Mouse (Mus musculus) A20 (cell line): ENCODE measurements around the gene Tbl2.

Experiments
- DNase-seq: peaks from one replicate; pipeline ENCODE4 v3.0.0-alpha.2; 2011; ENCODE audit warnings: low read depth, low spot score

Tbl2 gene

GRCm38 (mm10) chr5:135186231-135186620, 36.8 kb downstream of the Tbl2 start:
- DNase-seq = no peak

DNA sequence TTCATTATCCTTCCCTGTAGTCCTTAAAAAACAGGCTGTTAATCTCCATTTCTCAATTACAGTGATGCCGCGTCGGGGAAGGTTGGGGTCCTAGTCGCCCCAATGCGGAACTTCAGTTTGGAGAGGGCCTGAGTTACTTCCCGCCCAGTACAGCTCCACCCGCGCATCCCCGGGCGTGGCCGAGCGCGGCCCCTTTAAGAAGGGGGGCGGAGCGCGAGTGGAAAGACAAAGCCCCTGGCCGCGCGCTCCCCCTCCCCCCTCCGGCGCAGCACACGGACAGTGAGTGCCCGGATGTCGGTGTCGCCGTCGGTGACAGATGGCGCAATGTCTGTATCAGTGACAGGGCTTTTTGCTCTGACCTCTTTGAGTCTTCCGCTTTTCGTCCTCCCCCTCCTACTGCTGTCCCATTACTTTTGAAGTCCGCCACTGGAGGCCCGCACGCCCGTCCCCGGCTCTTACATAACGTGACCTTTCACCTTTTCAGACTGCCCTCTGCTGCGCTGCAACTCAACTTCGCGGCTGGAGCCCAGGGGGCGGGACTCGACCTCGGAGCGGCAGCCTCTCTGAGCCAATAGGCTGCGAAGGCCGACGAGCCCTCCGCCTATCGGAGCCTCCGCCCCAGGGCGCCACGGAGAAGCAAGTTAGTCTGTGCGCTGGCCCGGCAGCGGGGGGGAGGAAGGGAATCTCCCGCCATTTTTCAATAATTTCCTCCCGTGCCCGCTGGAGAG, 37.3 kb downstream of the Tbl2 start, which contains the start of gene Baz1b:
Gene Baz1b (plus strand): TSS at position 644 of the 728 bp plus-strand sequence.
- peak; percentile 99 for DNase-seq

- no peak for DNase-seq
These were observed 38.1 kb downstream of the Tbl2 start for GRCm38 (mm10) chr5:135187349-135188213.

DNA sequence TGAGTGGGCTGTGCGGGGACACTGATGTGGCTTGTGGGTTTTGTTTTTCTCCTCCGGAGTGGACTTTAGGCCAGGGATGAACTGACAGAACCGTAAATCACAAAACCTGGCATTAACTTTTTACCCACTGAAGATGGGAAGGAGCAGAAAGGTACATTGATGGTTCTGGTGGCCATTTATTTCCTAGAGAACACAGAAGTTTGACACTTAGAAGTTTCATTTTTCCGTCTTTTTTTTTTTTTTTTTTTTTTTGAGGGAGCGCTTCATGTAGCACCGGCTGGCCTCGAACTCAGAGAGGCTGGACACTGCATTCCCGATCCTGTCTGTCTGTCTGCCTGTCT, 38.7 kb downstream of the Tbl2 start:
- DNase-seq = peak; percentile 53

- peak; percentile 22 for DNase-seq
These were observed 40.0 kb downstream of the Tbl2 start for GRCm38 (mm10) chr5:135189281-135190022.

DNA sequence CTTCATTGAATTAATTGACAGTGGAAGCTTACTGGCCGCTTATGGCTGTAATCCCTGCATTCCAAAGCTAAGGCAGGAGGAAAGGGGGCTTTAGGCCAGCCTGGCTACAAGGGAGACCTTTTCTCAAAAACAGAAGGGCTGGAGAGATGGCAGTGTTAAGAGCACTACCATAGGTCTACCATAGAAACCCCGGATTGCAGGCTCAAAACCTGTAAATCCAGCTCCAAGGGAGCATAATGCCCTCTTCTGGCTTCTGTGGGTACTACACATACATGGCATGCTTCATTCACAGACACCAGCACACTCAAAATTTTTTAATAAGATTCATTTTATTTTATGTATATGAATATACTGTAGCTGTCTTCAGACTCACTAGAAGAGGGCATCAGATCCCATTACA, 42.2 kb downstream of the Tbl2 start:
- DNase-seq = peak; percentile 80

DNA sequence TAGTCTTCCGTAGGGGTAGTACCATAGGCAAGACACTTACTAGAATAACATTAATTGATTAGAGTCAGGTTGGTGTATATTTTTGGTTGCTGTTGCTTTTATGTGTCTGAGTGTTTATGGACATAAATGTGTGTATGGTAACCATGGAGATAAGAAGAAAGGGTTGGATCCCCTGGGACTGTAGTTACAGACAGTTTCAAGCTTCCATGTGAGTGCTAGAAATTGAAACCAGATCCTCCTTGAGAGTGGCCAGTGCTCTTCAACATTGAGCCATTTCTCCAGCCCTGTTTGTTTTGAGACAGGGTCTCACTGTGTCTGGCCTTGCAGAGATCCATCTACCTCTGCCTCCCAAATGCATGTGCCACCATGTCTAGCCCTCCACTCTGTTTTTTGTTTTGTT, 43.0 kb downstream of the Tbl2 start:
- no peak for DNase-seq

- DNase-seq = no peak
These were observed 46.9 kb downstream of the Tbl2 start for GRCm38 (mm10) chr5:135196367-135196766.

GRCm38 (mm10) chr5:135202763-135203162, 53.3 kb downstream of the Tbl2 start:
- DNase-seq = no peak

DNA sequence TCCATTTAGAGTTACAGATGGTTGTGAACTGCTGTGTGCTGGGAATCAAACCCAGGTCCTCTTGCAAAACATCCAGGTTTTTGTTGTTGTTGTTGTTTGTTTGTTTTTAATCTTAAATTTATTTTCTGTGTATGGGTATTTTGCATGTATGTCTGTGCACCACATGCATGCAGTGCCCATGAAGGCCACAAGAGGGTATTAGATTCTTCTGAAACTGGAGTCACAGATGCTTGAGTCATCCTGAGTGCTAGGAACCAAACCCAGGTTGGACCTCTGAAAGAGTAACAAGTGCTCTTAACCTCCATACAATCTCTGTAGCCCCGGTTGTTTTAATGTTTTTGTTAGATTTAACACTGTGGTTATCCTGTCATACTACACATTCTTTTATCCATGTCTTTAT, 58.7 kb downstream of the Tbl2 start:
- DNase-seq = peak; percentile 41
